Mouse (Mus musculus) limb, embryonic 14.5 days (tissue): ENCODE measurements around the gene Ccdc157. TPM values are rescaled to one million over a fixed set of nuclear protein-coding genes. Genes with fewer than 3 reads are reported as not detected.
"Not testable (repeated sequence)": the region's sequence is repeated elsewhere in the genome, so short reads cannot be mapped to it uniquely, and the experiment has no call there.

Experiments
- ATAC-seq: fragments of 200-750 bp; cut with Nextera tagmentation; 2 replicates; pipeline ENCODE4 v1.8.0; 2017; ENCODE audit warnings: low read depth, moderate number of reproducible peaks, moderate TSS enrichment; ENCODE audit not compliant: low FRiP score
- DNase-seq: peaks from one replicate; pipeline ENCODE4 v3.0.0-alpha.2; 2015; ENCODE audit warnings: low spot score
- H3K27ac ChIP-seq: fragments of 300-500 bp; sonication (generic); replicated peaks from 2 replicates; pipeline ENCODE4 v1.5.1; 2014; ENCODE audit warnings: low read depth, mild to moderate bottlenecking, low read length, moderate library complexity, mixed read lengths
- H3K27me3 ChIP-seq: fragments of 300-500 bp; sonication (generic); 2 replicates; pipeline ENCODE4 v1.6.1; 2014; ENCODE audit warnings: low read length, mixed read lengths; ENCODE audit not compliant: control insufficient read depth, insufficient read depth
- H3K36me3 ChIP-seq: fragments of 300-500 bp; sonication (generic); 2 replicates; pipeline ENCODE4 v1.6.1; 2014; ENCODE audit warnings: mild to moderate bottlenecking, low read length, moderate library complexity, mixed read lengths; ENCODE audit not compliant: control insufficient read depth, insufficient read depth
- H3K4me1 ChIP-seq: fragments of 300-500 bp; sonication (generic); 2 replicates; pipeline ENCODE4 v1.6.1; 2014; ENCODE audit warnings: antibody characterized with exemption, low read length, mixed read lengths; ENCODE audit not compliant: control insufficient read depth, insufficient read depth
- H3K4me2 ChIP-seq: fragments of 300-500 bp; sonication (generic); replicated peaks from 2 replicates; pipeline ENCODE4 v1.6.1; 2014; ENCODE audit warnings: low read depth, mild to moderate bottlenecking, low read length, moderate library complexity; ENCODE audit not compliant: severe bottlenecking
- H3K4me3 ChIP-seq: fragments of 300-500 bp; sonication (generic); replicated peaks from 2 replicates; pipeline ENCODE4 v1.5.1; 2014; ENCODE audit warnings: low read length
- H3K9ac ChIP-seq: fragments of 300-500 bp; sonication (generic); 2 replicates; pipeline ENCODE4 v1.6.1; 2014; ENCODE audit warnings: mild to moderate bottlenecking, low read depth, low read length, moderate library complexity; ENCODE audit not compliant: severe bottlenecking
- H3K9me3 ChIP-seq: fragments of 300-500 bp; sonication (generic); 2 replicates; pipeline ENCODE4 v1.6.1; 2016; ENCODE audit warnings: low read length; ENCODE audit not compliant: control insufficient read depth
- POLR2A ChIP-seq: fragments of 200-500 bp; IDR thresholded peaks from 2 replicates; pipeline ENCODE4 v1.8.0; 2012; ENCODE audit warnings: inconsistent platforms, mild to moderate bottlenecking, moderate library complexity, borderline replicate concordance; ENCODE audit not compliant: insufficient read depth, insufficient read length; ENCODE audit errors: extremely low read depth
- WGBS: fragments of 180-500 bp; shearing (Covaris S2); extraction: QIAGEN DNeasy Blood & Tissue Kit; methylation state at CpG from one replicate; pipeline ENCODE4 v1.1.7; 2014; 5-methylcytosine and 5-hydroxymethylcytosine counted together
- polyA plus RNA-seq, 2 experiments: library from polyadenylated mRNA; depleted of rRNA in 1 of 2; stranded (reverse) in 1 of 2; unstranded in 1 of 2; fragments of >200 nt; fragmentation: Nextera tagmentation in 1 of 2; extraction: Ambion mirVana in 1 of 2; gene quantifications; 2 replicates each; pipeline versions ENCODE4 v1.2.1 to v1.2.3; 2012 to 2014

The Ccdc157 gene
- polyA plus RNA-seq, 2 experiments = 6.6 to 26.1 TPM

- no peak overlapping the region for H3K4me2 ChIP-seq
- H3K9ac ChIP-seq = no peak overlapping the region
- no peak for ATAC-seq
- no peaks in the 10 kb centered on the region for H3K27me3 ChIP-seq
- no peak overlapping the region for H3K4me3 ChIP-seq
- H3K9me3 ChIP-seq = no peaks in the 10 kb centered on the region
- WGBS = 86% methylated on average over 6 of the region's 6 CpGs
- H3K36me3 ChIP-seq = no peaks in the 10 kb centered on the region; the same call in 1 of the 2 replicates
- no peak for TF ChIP-seq POLR2A
- H3K4me1 ChIP-seq = peaks cover 33% of the 10 kb centered on the region
- DNase-seq = no peak
- no peak overlapping the region for H3K27ac ChIP-seq
These were observed 29.1 kb upstream of the Ccdc157 start for GRCm38 (mm10) chr11:4189182-4189581.

DNA sequence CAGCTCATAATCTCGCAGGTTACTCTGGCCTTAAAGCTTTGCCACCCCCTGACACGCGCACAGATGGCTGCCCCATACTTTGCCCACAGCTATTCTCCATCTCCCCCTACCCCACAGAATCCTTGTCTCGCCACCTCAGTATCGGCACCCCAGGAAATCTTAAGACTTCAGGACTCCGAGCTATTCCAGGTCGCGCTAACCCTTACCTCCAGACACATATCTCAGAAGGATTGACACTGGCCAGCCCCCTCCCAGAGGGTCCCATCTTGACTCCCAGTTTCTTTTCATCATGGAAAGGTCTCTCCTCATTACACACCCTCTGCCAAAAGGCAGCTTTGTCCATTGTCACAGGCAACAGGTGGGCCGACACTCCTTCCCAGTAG, 27.2 kb upstream of the Ccdc157 start:
- H3K9ac ChIP-seq = peak overlapping the region; percentile 88
- H3K9me3 ChIP-seq = no peaks in the 10 kb centered on the region
- WGBS = 11% methylated on average over 9 of the region's 9 CpGs
- no peaks in the 10 kb centered on the region for H3K27me3 ChIP-seq
- peak overlapping the region; percentile 96 for H3K4me2 ChIP-seq
- H3K36me3 ChIP-seq = peaks cover 9% of the 10 kb centered on the region
- H3K4me3 ChIP-seq = peak overlapping the region; percentile 84
- no peak for DNase-seq
- no peak overlapping the region for H3K27ac ChIP-seq
- no peak for ATAC-seq
- H3K4me1 ChIP-seq = peaks cover 33% of the 10 kb centered on the region
- no peak for TF ChIP-seq POLR2A

DNA sequence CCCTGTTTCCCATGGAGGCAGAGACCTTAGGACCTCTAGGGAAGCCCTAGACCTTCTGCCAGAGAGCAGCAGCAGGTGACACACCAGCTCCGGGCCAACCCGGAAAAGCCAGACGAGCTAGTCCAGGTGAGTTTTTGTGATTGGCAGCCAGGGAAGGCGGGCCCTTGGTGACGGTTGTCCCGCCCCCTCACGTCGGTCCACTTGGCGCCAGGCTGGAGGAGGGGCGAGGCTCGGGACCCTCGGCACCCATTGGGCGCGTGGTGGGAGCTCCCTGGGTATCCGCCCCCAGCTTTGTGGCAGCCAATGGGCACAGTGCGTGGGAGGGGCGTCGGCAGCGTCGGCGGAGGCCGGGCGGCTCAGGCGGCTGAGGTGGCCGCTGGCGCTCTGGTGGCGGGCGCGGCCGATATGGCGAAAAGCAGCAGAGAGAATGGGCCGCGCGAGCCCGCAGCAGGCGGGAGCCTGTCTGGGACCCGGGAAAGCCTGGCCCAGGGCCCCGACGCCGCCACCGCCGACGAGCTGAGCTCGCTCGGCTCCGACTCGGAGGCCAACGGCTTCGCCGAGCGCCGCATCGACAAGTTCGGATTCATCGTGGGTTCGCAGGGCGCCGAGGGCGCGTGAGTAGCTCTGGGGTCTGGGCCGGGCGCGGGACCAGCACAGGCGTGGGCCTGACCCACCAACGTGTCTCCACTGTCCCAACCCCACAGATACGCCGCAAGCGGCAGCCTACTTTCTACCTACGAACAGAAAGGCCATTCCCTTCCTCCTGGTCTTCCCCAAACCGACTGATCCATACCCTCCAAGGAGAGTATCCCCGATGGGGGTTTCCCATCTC, 26.6 kb upstream of the Ccdc157 start, which contains the start of gene Tbc1d10a:
Gene Tbc1d10a, plus strand, starts transcription at position 304 of the 832 bp plus-strand sequence.
- H3K4me1 ChIP-seq = peaks cover 30% of the 10 kb centered on the region
- DNase-seq (peak; percentile 98), ATAC-seq (peak; percentile 99)
- H3K4me3 ChIP-seq = peak within 1 kb of the TSS; percentile 84
- peaks cover 14% of the 10 kb centered on the region for H3K36me3 ChIP-seq
- no peaks in the 10 kb centered on the region for H3K27me3 ChIP-seq
- H3K27ac ChIP-seq = peak within 1 kb of the TSS; percentile 63
- H3K9ac ChIP-seq = peak within 1 kb of the TSS; percentile 88
- H3K9me3 ChIP-seq = no peaks in the 10 kb centered on the region
- under 1% methylated on average over 65 of the region's 71 CpGs for WGBS
- peak; percentile 91; the same call in 1 of the 2 replicates for TF ChIP-seq POLR2A
- H3K4me2 ChIP-seq = peak within 1 kb of the TSS; percentile 96

- H3K4me2 ChIP-seq, ATAC-seq, DNase-seq, H3K27ac ChIP-seq, H3K27me3 ChIP-seq, H3K9me3 ChIP-seq, H3K4me3 ChIP-seq, H3K9ac ChIP-seq: not testable (repeated sequence)
- Histone ChIP-seq H3K4me1 (peaks cover 19% of the 10 kb centered on the region), H3K36me3 (peaks cover 27% of the 10 kb centered on the region)
- 92% methylated on average over 6 of the region's 6 CpGs for WGBS
These were observed 25.4 kb upstream of the Ccdc157 start for GRCm38 (mm10) chr11:4185480-4185879.

DNA sequence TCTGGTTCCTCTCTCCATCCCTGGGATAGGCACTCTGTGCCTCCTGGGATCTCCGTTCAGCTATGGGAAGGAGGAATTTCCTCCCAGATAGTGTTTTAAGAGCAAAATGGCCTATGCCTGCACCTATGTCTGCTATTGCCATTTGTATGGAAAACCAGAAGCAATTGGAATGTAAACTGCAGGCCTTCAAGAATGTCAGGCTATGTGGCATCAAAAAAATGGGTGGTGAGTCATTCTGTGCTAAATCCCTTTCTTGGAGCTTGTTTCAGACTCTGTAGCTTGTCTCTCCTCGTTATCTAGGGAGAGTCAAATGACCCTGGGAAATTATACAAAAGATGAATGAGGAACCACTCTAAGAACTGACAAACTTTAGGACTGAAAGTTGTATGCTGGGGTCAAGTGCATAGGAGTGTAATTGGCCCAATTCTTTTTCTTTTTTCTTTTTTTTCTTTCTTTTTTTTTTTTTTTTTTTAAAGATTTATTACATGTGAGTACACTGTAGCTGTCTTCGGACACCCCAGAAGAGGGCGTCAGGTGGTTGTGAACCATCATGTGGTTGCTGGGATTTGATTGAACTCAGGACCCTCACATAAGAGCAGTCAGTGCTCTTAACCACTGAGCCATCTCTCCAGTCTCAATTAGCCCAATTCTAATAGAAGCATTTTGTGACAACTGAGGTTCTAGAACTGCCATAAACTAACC, 24.3 kb upstream of the Ccdc157 start:
- Histone ChIP-seq H3K9ac (no peak overlapping the region), H3K36me3 (peaks cover 37% of the 10 kb centered on the region), H3K27ac (no peak overlapping the region), H3K4me2 (no peak overlapping the region), H3K9me3 (no peaks in the 10 kb centered on the region), H3K4me3 (no peak overlapping the region), H3K27me3 (no peaks in the 10 kb centered on the region), H3K4me1 (peaks cover 13% of the 10 kb centered on the region)
- WGBS = 63% methylated on average over 4 of the region's 4 CpGs
- no peak for DNase-seq
- no peak for ATAC-seq
- no peak for TF ChIP-seq POLR2A
